Mouse (Mus musculus) hindbrain, embryonic 11.5 days (tissue): ENCODE measurements around the gene Rassf5. TPM values are rescaled to one million over a fixed set of nuclear protein-coding genes. Genes with fewer than 3 reads are reported as not detected.

Source experiments
- ATAC-seq: fragments of 200-750 bp; cut with Nextera tagmentation; 2 replicates; pipeline ENCODE4 v1.8.0; 2017; ENCODE audit warnings: mild to moderate bottlenecking, moderate TSS enrichment, moderate library complexity; ENCODE audit not compliant: low FRiP score
- DNase-seq: peaks from one replicate; pipeline ENCODE4 v3.0.0-alpha.2; 2015; ENCODE audit warnings: low spot score
- H3K27ac ChIP-seq: fragments of 300-500 bp; sonication (generic); 2 replicates; pipeline ENCODE4 v1.5.1; 2014; ENCODE audit warnings: mild to moderate bottlenecking, low read depth, low read length
- H3K27me3 ChIP-seq: fragments of 300-500 bp; sonication (generic); 2 replicates; pipeline ENCODE4 v1.6.1; 2014; ENCODE audit warnings: mild to moderate bottlenecking, low read length, moderate library complexity, mixed read lengths; ENCODE audit not compliant: control insufficient read depth, insufficient read depth
- H3K36me3 ChIP-seq: fragments of 300-500 bp; sonication (generic); 2 replicates; pipeline ENCODE4 v1.6.1; 2014; ENCODE audit warnings: mild to moderate bottlenecking, low read length, moderate library complexity, mixed read lengths; ENCODE audit not compliant: control insufficient read depth, insufficient read depth
- H3K4me1 ChIP-seq: fragments of 300-500 bp; sonication (generic); replicated peaks from 2 replicates; pipeline ENCODE4 v1.6.1; 2014; ENCODE audit warnings: low read length, mixed read lengths; ENCODE audit not compliant: control insufficient read depth, insufficient read depth
- H3K4me2 ChIP-seq: fragments of 300-500 bp; sonication (generic); replicated peaks from 2 replicates; pipeline ENCODE4 v1.6.1; 2014; ENCODE audit warnings: mild to moderate bottlenecking, low read depth, low read length
- H3K4me3 ChIP-seq: fragments of 300-500 bp; sonication (generic); 2 replicates; pipeline ENCODE4 v1.5.1; 2014; ENCODE audit warnings: low read depth, low read length
- H3K9ac ChIP-seq: fragments of 300-500 bp; sonication (generic); 2 replicates; pipeline ENCODE4 v1.6.1; 2014; ENCODE audit warnings: low read depth, low read length
- H3K9me3 ChIP-seq: fragments of 300-500 bp; sonication (generic); 2 replicates; pipeline ENCODE4 v1.6.1; 2016; ENCODE audit warnings: low read length; ENCODE audit not compliant: control insufficient read depth
- WGBS: fragments of 180-500 bp; shearing (Covaris S2); extraction: QIAGEN DNeasy Blood & Tissue Kit; methylation state at CpG from one replicate; pipeline ENCODE4 v1.1.7; 2014; 5-methylcytosine and 5-hydroxymethylcytosine counted together
- polyA plus RNA-seq: library from polyadenylated mRNA; unstranded; fragments of >200 nt; fragmentation: Nextera tagmentation; extraction: Ambion mirVana; gene quantifications from 2 replicates; pipeline ENCODE4 v1.2.1, GENCODE M21; 2014

The Rassf5 gene
- polyA plus RNA-seq, 1 experiment from 2014 or later: 1.5 TPM

DNA sequence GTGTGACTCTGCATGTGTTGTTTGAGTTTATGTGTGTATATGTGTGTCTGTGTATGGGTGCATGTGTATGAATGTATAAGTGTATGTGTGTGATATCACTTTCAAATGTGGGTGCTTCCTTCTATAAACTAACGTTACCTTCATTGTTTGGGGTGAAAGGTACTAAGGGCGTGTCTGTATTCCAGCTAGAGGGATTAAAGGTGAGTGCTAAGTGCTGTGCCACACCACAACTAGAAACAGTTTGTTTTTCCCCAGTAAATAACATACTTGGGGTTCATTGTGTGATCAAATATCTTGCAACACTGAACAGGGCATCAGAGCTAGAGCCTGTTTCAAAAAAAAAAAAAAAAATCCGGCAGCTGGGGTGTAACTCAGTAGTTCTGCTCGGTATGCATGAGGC is 36.7 kb upstream of the Rassf5 start:
- DNase-seq (no peak), ATAC-seq (no peak)
- Histone ChIP-seq H3K9ac (no peak overlapping the region), H3K27ac (no peak overlapping the region), H3K4me2 (no peak overlapping the region), H3K9me3 (no peaks in the 10 kb centered on the region), H3K4me1 (no peaks in the 10 kb centered on the region), H3K4me3 (no peak overlapping the region), H3K27me3 (no peaks in the 10 kb centered on the region), H3K36me3 (no peaks in the 10 kb centered on the region)
- 68% methylated on average over 4 of the region's 4 CpGs for WGBS

GRCm38 (mm10) chr1:131280280-131280679 is 35.2 kb upstream of the Rassf5 start:
- Histone ChIP-seq H3K27ac (no peak overlapping the region), H3K9ac (no peak overlapping the region), H3K27me3 (no peaks in the 10 kb centered on the region), H3K4me2 (no peak overlapping the region), H3K4me1 (no peaks in the 10 kb centered on the region), H3K9me3 (no peaks in the 10 kb centered on the region), H3K36me3 (no peaks in the 10 kb centered on the region), H3K4me3 (no peak overlapping the region)
- ATAC-seq (no peak), DNase-seq (no peak)
- 64% methylated on average over 3 of the region's 3 CpGs for WGBS

DNA sequence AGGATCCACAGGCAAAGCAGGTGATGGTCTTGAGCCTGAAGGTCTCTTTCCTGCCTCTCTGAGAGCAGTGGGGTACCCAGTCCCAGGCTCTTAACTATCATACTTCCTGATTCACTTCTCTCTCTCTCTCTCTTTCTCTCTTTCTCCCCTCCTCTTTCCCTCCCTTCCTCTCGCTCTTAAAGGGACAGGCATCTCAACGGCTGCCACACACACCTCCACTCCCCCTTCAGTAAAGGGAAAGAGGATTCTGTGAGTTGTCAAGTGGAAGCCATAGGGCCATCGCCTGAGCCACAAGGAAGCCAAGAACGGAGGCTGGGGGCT is 34.4 kb upstream of the Rassf5 start, which contains the start of gene Ikbke:
Gene Ikbke (minus strand): TSS at position 151 of the 321 bp plus-strand sequence.
- Histone ChIP-seq H3K4me3 (no peak within 1 kb of the TSS), H3K27ac (no peak within 1 kb of the TSS), H3K27me3 (no peaks in the 10 kb centered on the region), H3K4me2 (no peak within 1 kb of the TSS), H3K9me3 (no peaks in the 10 kb centered on the region), H3K4me1 (no peaks in the 10 kb centered on the region), H3K9ac (no peak within 1 kb of the TSS), H3K36me3 (no peaks in the 10 kb centered on the region)
- no peak for ATAC-seq
- no peak for DNase-seq
- 57% methylated on average over 4 of the region's 4 CpGs for WGBS

DNA sequence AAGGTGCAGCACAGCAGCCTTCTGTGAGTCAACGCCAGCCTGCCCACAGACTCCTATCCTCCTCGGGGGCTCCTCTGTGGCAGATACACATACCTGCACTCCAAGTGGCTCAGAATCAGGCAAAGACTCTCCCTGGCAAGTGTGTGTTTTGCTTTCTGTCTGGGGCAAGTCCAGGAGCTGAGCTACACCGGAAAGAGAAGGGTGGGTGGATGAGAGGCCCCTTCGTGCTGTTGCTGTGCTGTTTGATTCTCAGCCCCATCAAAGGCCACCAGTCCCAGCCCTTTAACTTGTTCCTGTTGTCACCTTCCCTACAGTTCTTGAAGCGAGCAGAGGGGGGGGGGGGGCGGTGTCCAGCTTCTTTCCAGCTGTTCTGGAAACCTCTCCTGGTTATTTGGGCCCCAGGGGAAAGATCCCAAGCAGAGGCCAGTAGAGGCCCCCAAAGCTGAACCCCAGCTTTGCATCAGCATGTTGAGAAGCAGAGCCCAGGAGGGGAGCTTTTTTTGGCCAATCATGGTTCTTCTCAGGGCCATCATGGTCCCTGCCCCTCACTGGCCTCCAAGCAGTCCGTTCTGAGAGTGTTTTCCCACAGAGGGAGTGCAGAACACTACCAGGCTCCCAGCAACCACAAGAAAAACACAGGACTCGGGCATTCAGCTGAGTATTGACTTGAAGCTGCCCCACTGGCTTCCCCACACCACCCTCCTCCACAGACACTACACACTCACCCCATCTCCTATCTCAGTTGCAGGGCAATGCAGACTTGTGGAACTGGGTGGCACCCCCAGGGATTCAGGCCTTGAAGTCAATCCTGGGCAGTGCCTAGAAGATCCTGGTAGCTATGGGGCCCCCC is 33.8 kb upstream of the Rassf5 start:
- Histone ChIP-seq H3K4me3 (no peak overlapping the region), H3K27me3 (no peaks in the 10 kb centered on the region), H3K36me3 (no peaks in the 10 kb centered on the region), H3K9ac (no peak overlapping the region), H3K4me2 (no peak overlapping the region), H3K9me3 (no peaks in the 10 kb centered on the region), H3K27ac (no peak overlapping the region), H3K4me1 (no peaks in the 10 kb centered on the region)
- no peak for ATAC-seq
- no peak for DNase-seq
- 45% methylated on average over 8 of the region's 8 CpGs for WGBS

DNA sequence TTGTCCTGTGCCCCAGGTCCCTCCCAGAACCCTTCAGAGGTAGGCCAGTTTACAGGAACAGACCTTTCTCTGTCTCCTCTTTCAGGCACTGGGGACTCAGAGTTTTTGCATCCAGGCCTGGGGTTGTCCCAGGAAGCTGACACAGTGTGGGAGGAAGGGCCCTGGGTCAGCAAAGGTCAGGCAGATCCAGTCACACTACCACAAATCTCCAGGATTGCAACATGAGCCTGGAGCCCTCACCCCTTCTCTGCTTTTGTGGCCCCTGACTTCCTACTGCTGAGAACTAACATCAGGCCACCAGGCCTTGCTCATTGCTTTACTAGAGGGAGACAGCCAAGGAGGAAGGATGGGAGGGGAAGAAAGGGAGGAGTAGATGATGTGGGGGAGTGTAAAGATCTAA is 31.8 kb upstream of the Rassf5 start:
- Histone ChIP-seq H3K9me3 (no peaks in the 10 kb centered on the region), H3K4me1 (no peaks in the 10 kb centered on the region), H3K4me3 (no peak overlapping the region), H3K27ac (no peak overlapping the region), H3K36me3 (no peaks in the 10 kb centered on the region), H3K9ac (no peak overlapping the region), H3K4me2 (no peak overlapping the region), H3K27me3 (no peaks in the 10 kb centered on the region)
- no peak for ATAC-seq
- DNase-seq: no peak

GRCm38 (mm10) chr1:131275577-131275976 is 30.5 kb upstream of the Rassf5 start:
- H3K9me3 ChIP-seq: no peaks in the 10 kb centered on the region
- no peak overlapping the region for H3K9ac ChIP-seq
- no peak overlapping the region for H3K27ac ChIP-seq
- no peak overlapping the region for H3K4me2 ChIP-seq
- H3K4me1 ChIP-seq: no peaks in the 10 kb centered on the region
- H3K4me3 ChIP-seq: no peak overlapping the region
- no peaks in the 10 kb centered on the region for H3K36me3 ChIP-seq
- WGBS: 77% methylated on average over 14 of the region's 14 CpGs
- no peak for ATAC-seq
- DNase-seq: no peak
- no peaks in the 10 kb centered on the region for H3K27me3 ChIP-seq

DNA sequence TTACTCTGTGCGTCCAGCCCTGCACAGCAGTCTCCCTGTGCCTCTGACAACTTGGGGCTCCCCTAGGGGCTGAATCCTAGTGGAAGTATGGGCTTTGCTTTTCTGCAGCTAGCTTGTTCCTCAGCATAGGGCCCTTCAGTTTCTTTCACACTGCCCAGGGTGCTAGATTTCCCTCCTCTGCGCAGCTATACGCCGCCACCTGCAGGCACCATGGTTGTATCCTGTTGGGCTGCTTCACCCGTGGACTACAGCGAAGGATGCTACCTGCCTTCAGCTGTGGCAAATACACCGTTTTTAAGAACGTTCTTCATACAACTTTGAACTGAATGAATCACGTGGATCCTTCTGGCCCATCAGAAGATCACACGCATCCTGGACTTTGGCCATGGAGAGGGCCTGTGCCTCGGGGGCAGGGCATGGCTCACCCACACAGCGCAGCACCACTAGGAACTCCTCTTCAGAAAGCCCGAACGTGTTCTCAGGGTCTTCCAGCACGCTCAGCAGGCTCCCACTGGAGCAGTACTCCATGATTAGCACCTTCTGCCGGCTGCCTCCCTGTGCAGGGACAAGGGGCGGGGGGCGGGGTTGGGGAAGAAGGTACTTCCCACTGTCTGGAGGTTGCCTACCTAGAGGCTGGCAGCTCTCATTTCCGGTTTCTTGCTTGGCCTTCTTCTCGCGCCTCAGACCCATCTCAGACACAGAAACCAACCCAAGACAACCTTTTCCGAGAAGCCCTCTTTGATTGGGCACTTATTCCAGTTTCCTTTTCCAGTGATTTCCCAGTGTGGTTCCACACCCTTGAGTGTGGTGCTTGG is 29.9 kb upstream of the Rassf5 start:
- H3K9me3 ChIP-seq: no peaks in the 10 kb centered on the region
- H3K9ac ChIP-seq: no peak overlapping the region
- H3K4me3 ChIP-seq: no peak overlapping the region
- no peak overlapping the region for H3K4me2 ChIP-seq
- H3K27me3 ChIP-seq: no peaks in the 10 kb centered on the region
- H3K4me1 ChIP-seq: no peaks in the 10 kb centered on the region; the same call in 1 of the 2 replicates
- 47% methylated on average over 22 of the region's 22 CpGs for WGBS
- H3K36me3 ChIP-seq: no peaks in the 10 kb centered on the region
- H3K27ac ChIP-seq: no peak overlapping the region
- ATAC-seq (no peak), DNase-seq (no peak)

DNA sequence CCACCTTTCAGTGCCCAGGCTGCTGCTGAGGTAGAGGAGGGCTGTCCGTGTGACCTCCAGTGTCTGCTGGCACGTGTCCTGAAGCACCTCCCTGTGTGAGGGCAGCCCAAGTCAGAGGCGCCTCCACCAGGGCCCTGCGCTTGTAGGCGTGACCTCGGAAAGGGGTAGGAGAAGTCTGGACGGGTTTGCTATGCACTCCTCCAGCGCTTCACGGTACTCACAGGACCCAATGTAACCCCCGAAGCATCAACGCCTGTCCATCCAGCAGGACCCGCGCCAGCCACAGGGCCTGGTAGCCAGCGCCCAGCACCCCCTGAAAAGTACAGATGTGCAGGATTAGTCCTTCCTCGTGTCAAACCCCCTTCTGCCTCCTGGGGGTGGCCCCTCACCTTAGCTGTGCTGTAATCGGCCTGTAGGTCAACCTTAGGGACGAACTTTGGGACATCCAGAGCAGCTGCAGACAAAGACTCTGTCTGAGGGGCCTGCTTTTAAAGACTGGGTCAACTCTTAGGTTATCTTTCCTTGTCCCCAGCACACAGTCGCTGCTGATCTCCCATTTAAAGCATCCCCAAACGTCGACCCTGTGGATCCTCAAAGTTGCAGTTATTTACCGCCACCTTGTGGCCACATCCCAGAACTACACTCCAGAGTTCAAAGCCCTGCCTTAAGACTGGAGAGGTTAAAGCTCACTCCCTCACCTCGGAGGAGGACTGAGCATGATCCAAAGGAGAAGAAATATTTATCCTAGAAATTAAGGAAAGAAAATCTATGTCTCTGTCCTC is 24.9 kb upstream of the Rassf5 start:
- ATAC-seq (peak; percentile 64), DNase-seq (peak; percentile 91)
- Histone ChIP-seq H3K4me3 (no peak overlapping the region), H3K36me3 (no peaks in the 10 kb centered on the region), H3K9me3 (no peaks in the 10 kb centered on the region), H3K4me2 (0 out of 2 replicates have a peak overlapping the region, but pooled peaks have one; percentile 14), H3K9ac (peak overlapping the region; percentile 45; the same call in 1 of the 2 replicates), H3K4me1 (no peaks in the 10 kb centered on the region; the same call in 1 of the 2 replicates), H3K27ac (no peak overlapping the region), H3K27me3 (no peaks in the 10 kb centered on the region)
- WGBS: 27% methylated on average over 22 of the region's 22 CpGs
